Mouse (Mus musculus): ENCODE results near the gene Rhobtb1.

DNA sequence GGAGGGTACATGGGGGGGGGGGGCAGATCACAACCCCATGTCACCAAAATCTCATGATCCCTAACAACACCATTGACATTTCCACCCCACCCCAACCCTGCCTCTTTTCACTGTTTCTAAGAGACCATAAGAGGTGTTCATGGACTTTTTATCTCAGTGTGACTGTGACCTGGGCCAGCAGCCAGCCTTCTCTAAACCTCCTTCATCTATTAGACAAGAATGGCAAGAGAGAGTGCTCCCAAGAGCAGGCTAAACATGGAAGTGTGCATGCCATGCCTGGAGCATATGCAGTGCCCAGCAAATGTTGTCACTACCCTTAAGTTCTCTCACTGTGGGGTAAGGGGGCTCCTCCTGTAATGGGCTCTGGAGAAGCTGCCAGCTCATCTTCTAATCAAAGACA, 123.5 kb downstream of the Rhobtb1 start:
- TF ChIP-seq MYOG (IDR thresholded peaks at IDR 0.05; ENCODE audit: control insufficient read depth in 1 of 3, insufficient read depth in 1 of 3, insufficient read length in 2 of 3, low read depth in 2 of 3) = no peak
- TF ChIP-seq USF1 (IDR thresholded peaks at IDR 0.05; ENCODE audit: low read depth) = no peak
- no peak for TF ChIP-seq TCF12 (IDR thresholded peaks at IDR 0.05; ENCODE audit: insufficient read depth, poor library complexity, severe bottlenecking)
- no peak for TF ChIP-seq POLR2A (IDR thresholded peaks at IDR 0.05; ENCODE audit: insufficient read length, low read depth)
- TF ChIP-seq MAX (IDR thresholded peaks at IDR 0.05; ENCODE audit: low read depth) = no peak
- no peak for TF ChIP-seq E2F4 (IDR thresholded peaks at IDR 0.05; ENCODE audit: insufficient read depth)
- TF ChIP-seq REST (IDR thresholded peaks at IDR 0.05; ENCODE audit: insufficient read depth, insufficient read length) = no peak
- no peak for TF ChIP-seq POLR2AphosphoS2 (IDR thresholded peaks at IDR 0.05; ENCODE audit: insufficient read length, low read depth)
- no peak for TF ChIP-seq MYOD1 (IDR thresholded peaks at IDR 0.05; ENCODE audit: control insufficient read depth in 1 of 3, insufficient read length in 2 of 3, low read depth in 2 of 3)
- no peak for TF ChIP-seq TCF3 (IDR thresholded peaks at IDR 0.05; ENCODE audit: insufficient read length, low read depth)
